Mouse (Mus musculus) thymus, adult 2 months (tissue): ENCODE data around the gene Col25a1.

ENCODE experiments used
- CTCF ChIP-seq: fragments of 200-500 bp; IDR thresholded peaks from 2 replicates; pipeline ENCODE4 v1.5.1; 2012; ENCODE audit warnings: mild to moderate bottlenecking, control low read depth, low read length, moderate library complexity, borderline replicate concordance; ENCODE audit not compliant: control insufficient read depth, poor library complexity, insufficient read depth; ENCODE audit errors: extremely low read depth
- POLR2A ChIP-seq: fragments of 200-500 bp; IDR thresholded peaks from 2 replicates; pipeline ENCODE4 v1.6.1; 2012; ENCODE audit warnings: mild to moderate bottlenecking, low read length, control low read depth, moderate library complexity; ENCODE audit not compliant: control insufficient read depth, poor library complexity, insufficient read depth; ENCODE audit errors: extremely low read depth

GRCm38 (mm10) chr3:130601491-130601890 lies 470.2 kb downstream of the Col25a1 start:
- TF ChIP-seq CTCF (no peak), POLR2A (no peak)
